Mouse (Mus musculus) spleen, adult 2 months (tissue): Measurements from ENCODE around the gene Adamts9. TPM values are rescaled to one million over a fixed set of nuclear protein-coding genes. Genes with fewer than 3 reads are reported as not detected.

ENCODE experiments used
- DNase-seq, 2 experiments: peaks; one replicate each; pipeline versions ENCODE4 v3.0.0 to v3.0.0-alpha.2; 2012 to 2021; ENCODE audit warnings: low spot score in 2 of 2, low read depth in 1 of 2
- H3K27ac ChIP-seq: fragments of 200-500 bp; 2 replicates; pipeline ENCODE4 v1.5.1; 2012; ENCODE audit warnings: low read length, inconsistent platforms; ENCODE audit not compliant: insufficient read depth
- H3K27me3 ChIP-seq: fragments of 200-500 bp; 2 replicates; pipeline ENCODE4 v1.6.1; 2012; ENCODE audit warnings: mild to moderate bottlenecking, moderate library complexity, low read length, inconsistent platforms; ENCODE audit not compliant: control insufficient read depth, insufficient read depth
- H3K36me3 ChIP-seq: fragments of 200-500 bp; 2 replicates; pipeline ENCODE4 v1.6.1; 2012; ENCODE audit warnings: mild to moderate bottlenecking, low read length, inconsistent platforms; ENCODE audit not compliant: control insufficient read depth, insufficient read depth
- H3K4me1 ChIP-seq: fragments of 200-500 bp; 2 replicates; pipeline ENCODE4 v1.6.1; 2011; ENCODE audit warnings: inconsistent platforms; ENCODE audit not compliant: control insufficient read depth, insufficient read depth, insufficient read length
- H3K4me3 ChIP-seq: fragments of 200-500 bp; 2 replicates; pipeline ENCODE4 v1.5.1; 2011; ENCODE audit warnings: mild to moderate bottlenecking, inconsistent platforms; ENCODE audit not compliant: insufficient read depth, insufficient read length; ENCODE audit errors: extremely low read depth
- CTCF ChIP-seq: fragments of 200-500 bp; IDR thresholded peaks from 2 replicates; pipeline ENCODE4 v1.5.1; 2011; ENCODE audit warnings: mild to moderate bottlenecking, inconsistent platforms; ENCODE audit not compliant: insufficient read depth, insufficient read length, insufficient replicate concordance; ENCODE audit errors: extremely low read depth
- POLR2A ChIP-seq: fragments of 200-500 bp; IDR thresholded peaks from 2 replicates; pipeline ENCODE4 v1.6.1; 2011; ENCODE audit warnings: low read depth, low read length, inconsistent platforms
- whole genome bisulfite sequencing: fragments of 180-500 bp; shearing (Covaris S2); methylation state at CpG from one replicate; pipeline ENCODE4 v1.1.7; 2018; 5-methylcytosine and 5-hydroxymethylcytosine counted together
- polyA plus RNA-seq: library from polyadenylated mRNA; depleted of rRNA; stranded (reverse); fragments of >200 nt; gene quantifications from 2 replicates; pipeline ENCODE4 v1.2.3, GENCODE M21; 2012

The Adamts9 gene
- polyA plus RNA-seq, 1 experiment, result 1.5 TPM

GRCm38 (mm10) chr6:92846614-92847013, 96.7 kb downstream of the Adamts9 start:
- Histone ChIP-seq H3K4me1 (no peaks in the 10 kb centered on the region), H3K27ac (no peak overlapping the region), H3K27me3 (no peaks in the 10 kb centered on the region), H3K4me3 (no peak overlapping the region), H3K36me3 (no peaks in the 10 kb centered on the region)
- TF ChIP-seq POLR2A (no peak), CTCF (no peak)
- 83% methylated on average over 4 of the region's 4 CpGs for WGBS
- no peak for DNase-seq

DNA sequence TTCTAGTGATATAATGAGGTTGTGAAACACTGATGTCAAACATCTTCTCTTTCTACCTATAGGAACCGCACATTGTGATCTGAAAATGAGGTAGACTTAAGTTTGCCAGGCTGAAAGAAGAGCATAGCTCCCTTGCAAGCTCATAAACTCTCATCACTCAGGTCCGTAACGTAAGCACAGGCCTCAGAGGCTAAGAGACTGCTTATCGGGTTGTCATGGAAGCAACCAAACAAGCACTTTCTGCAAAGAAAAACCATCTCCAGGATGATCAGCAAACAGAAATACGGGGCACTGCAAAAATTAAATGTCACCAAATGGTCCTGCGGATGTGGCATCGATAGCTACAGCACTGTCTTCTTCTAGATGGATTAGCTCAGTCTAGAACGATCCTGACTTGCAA, 97.4 kb downstream of the Adamts9 start:
- 93% methylated on average over 8 of the region's 8 CpGs for WGBS
- no peak overlapping the region for H3K4me3 ChIP-seq
- no peak for DNase-seq
- H3K36me3 ChIP-seq, result no peaks in the 10 kb centered on the region
- H3K27me3 ChIP-seq, result no peaks in the 10 kb centered on the region
- TF ChIP-seq CTCF (no peak), POLR2A (no peak)
- H3K4me1 ChIP-seq, result no peaks in the 10 kb centered on the region
- H3K27ac ChIP-seq, result no peak overlapping the region

GRCm38 (mm10) chr6:92843474-92843873, 99.8 kb downstream of the Adamts9 start:
- H3K4me1 ChIP-seq, result no peaks in the 10 kb centered on the region

GRCm38 (mm10) chr6:92842000-92842399, 101.3 kb downstream of the Adamts9 start:
- WGBS, result 77% methylated on average over 2 of the region's 2 CpGs
- H3K4me3 ChIP-seq, result no peak overlapping the region
- H3K36me3 ChIP-seq, result no peaks in the 10 kb centered on the region
- H3K4me1 ChIP-seq, result no peaks in the 10 kb centered on the region
- no peak for DNase-seq
- no peak overlapping the region for H3K27ac ChIP-seq
- TF ChIP-seq POLR2A (no peak), CTCF (no peak)
- H3K27me3 ChIP-seq, result no peaks in the 10 kb centered on the region

More at GRCm38 (mm10) chr6:92843474-92843873, 99.8 kb downstream of the Adamts9 start:
- 87% methylated on average over 2 of the region's 2 CpGs for WGBS
- no peak overlapping the region for H3K4me3 ChIP-seq
- no peaks in the 10 kb centered on the region for H3K36me3 ChIP-seq
- H3K27me3 ChIP-seq, result no peaks in the 10 kb centered on the region
- no peak overlapping the region for H3K27ac ChIP-seq
- TF ChIP-seq POLR2A (no peak), CTCF (no peak)
- DNase-seq, result no peak

DNA sequence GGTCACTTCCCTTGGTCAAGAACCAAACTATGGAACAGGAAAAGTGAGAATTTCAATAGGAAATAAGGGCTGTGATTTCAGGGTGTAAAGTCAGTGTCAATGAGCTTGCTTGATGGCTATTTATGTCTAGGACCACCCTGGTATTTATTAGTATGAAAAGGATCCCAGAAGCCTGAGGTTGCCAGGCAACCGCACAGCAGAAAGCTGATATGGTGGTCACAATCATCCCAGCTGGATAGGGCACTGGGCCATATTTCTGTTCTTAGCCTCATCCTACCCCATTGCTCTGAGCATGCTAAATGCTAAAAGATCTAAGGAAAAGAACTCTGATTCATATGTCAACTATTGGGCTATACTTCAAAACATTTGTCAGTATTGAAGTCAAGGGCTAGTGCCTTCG, 112.2 kb downstream of the Adamts9 start:
- Histone ChIP-seq H3K27ac (no peak overlapping the region), H3K4me1 (no peaks in the 10 kb centered on the region), H3K36me3 (no peaks in the 10 kb centered on the region), H3K27me3 (no peaks in the 10 kb centered on the region), H3K4me3 (no peak overlapping the region)
- DNase-seq, result no peak
- WGBS, result 82% methylated on average over 2 of the region's 2 CpGs
- TF ChIP-seq CTCF (no peak), POLR2A (no peak)

- H3K4me1 ChIP-seq, result no peaks in the 10 kb centered on the region
- H3K27ac ChIP-seq, result no peak overlapping the region
- H3K36me3 ChIP-seq, result no peaks in the 10 kb centered on the region
- TF ChIP-seq POLR2A (no peak), CTCF (no peak)
- no peaks in the 10 kb centered on the region for H3K27me3 ChIP-seq
- no peak overlapping the region for H3K4me3 ChIP-seq
- 86% methylated on average over 2 of the region's 2 CpGs for WGBS
- no peak for DNase-seq
These were observed 114.1 kb downstream of the Adamts9 start for GRCm38 (mm10) chr6:92829148-92829547.

DNA sequence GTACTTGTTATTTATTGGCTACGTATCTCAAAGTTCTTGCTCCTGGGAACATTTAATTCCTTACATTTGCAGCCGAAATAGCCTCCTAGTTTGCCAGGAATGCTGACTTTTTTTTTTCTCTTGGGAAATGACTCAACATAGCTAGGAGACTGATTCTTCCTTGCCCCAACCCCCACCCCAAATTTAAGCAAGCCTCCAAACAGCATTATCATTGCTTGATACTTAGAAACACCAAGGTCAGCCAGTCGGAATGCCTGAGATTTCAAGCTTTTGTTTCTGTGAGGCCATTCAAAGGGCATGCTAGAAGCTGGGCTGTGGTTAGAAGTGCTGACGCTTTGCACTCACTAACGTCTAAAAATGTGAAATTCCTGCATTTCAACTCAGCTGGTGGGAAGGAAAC, 115.9 kb downstream of the Adamts9 start:
- H3K36me3 ChIP-seq, result no peaks in the 10 kb centered on the region
- DNase-seq, result no peak
- TF ChIP-seq CTCF, result no peak
- TF ChIP-seq POLR2A, result no peak
- H3K4me1 ChIP-seq, result no peaks in the 10 kb centered on the region
- 68% methylated on average over 5 of the region's 5 CpGs for WGBS
- no peak overlapping the region for H3K4me3 ChIP-seq
- no peak overlapping the region for H3K27ac ChIP-seq
- no peaks in the 10 kb centered on the region for H3K27me3 ChIP-seq
